Mouse (Mus musculus): ENCODE data around the gene Dpm2. TPM values are rescaled to one million over a fixed set of nuclear protein-coding genes. Genes with fewer than 3 reads are reported as not detected.

The Dpm2 gene
- polyA plus RNA-seq, 1 experiment from 2014 or later: 109 TPM

DNA sequence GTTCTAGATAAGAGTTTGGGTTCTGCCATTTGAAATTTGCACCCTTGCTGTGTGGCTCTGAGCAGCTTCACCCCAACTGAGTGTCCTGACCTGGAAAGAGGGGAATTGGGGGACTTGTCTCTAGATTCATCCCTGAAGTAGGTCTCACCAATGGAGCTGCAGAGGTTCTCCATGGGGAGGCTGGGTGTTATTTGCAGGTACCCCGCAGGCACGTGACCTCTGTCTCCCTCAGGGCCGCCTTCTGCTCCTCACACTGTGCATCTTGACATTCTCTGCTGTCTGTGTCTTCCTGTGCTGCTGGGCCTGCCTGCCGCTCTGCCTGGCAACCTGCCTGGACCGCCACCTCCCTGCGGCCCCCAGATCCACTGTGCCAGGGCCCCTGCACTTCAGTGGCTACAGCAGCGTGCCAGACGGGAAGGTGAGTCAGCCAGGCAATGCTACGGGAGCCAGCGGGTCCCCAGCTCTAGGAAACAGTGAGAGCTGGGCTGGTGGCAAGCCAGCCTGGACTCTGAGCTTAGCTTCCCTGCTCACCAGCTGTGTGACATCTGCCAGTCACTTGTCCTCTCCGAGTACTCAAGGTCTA is 18.6 kb downstream of the Dpm2 start:
- 75% methylated on average over 11 of the region's 11 CpGs for WGBS
- no peaks in the 10 kb centered on the region for H3K27me3 ChIP-seq (replicated peaks)
- no peak overlapping the region for H3K9ac ChIP-seq
- H3K36me3 ChIP-seq: 0 out of 2 replicates have a peak, but pooled peaks cover 3% of the 10 kb centered on the region
- H3K9me3 ChIP-seq: no peaks in the 10 kb centered on the region
- H3K4me1 ChIP-seq: peaks cover 22% of the 10 kb centered on the region; the same call in 1 of the 2 replicates
- H3K4me2 ChIP-seq: peak overlapping the region; percentile 5; the same call in 1 of the 2 replicates
- no peak overlapping the region for H3K27ac ChIP-seq
- no peak overlapping the region for H3K4me3 ChIP-seq (replicated peaks)
- no peak for ATAC-seq (ENCODE audit: insufficient read depth, low FRiP score, low read depth)

DNA sequence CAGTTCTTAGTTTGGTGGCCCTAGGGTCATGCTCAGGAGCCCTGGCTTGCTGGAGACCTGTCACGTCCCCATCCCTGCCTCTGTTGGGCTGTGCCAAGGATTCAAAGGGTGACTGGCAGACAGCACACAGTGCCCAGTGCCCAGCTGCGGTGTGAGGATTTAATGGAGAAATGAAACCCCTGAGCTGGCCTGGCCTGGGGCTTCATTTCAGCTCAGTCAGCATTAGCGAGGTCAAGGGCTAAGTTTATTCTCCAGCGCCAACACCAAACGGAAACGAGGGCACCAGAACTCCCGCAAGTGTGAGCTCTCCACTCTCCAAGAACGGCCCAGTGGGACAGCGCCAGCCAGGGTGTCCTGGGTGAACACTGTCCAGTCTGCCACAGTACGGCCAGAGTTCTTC is 19.6 kb downstream of the Dpm2 start:
- Histone ChIP-seq H3K4me3 (replicated peaks) (no peak overlapping the region), H3K4me1 (peaks cover 22% of the 10 kb centered on the region; the same call in 1 of the 2 replicates), H3K36me3 (peaks cover 7% of the 10 kb centered on the region; the same call in 1 of the 2 replicates), H3K9ac (no peak overlapping the region), H3K4me2 (no peak overlapping the region), H3K27ac (no peak overlapping the region), H3K27me3 (replicated peaks) (no peaks in the 10 kb centered on the region), H3K9me3 (no peaks in the 10 kb centered on the region)
- no peak for ATAC-seq (ENCODE audit: insufficient read depth, low FRiP score, low read depth)
- WGBS: 73% methylated on average over 10 of the region's 10 CpGs

DNA sequence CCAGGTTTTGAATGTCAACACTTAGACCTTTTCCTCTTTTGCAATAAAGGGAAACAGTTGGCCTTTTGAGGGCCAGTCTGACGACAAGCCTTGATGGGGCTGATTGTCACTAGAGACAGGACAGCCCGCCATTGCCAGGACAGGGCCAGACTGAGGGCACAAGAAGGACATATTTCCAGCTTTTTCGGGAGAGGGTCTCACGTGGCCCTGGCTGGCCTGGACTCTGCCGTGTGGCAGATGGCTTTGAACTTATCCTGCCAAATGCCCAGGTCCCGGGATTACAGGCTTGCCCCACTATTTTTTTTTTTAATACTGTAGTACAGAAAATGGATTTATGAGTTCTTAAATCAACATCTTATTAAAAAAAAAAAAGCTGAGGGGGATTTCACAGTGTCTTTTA is 20.6 kb downstream of the Dpm2 start:
- H3K4me3 ChIP-seq (replicated peaks): no peak overlapping the region
- no peak for ATAC-seq (ENCODE audit: insufficient read depth, low FRiP score, low read depth)
- H3K36me3 ChIP-seq: peaks cover 7% of the 10 kb centered on the region; the same call in 1 of the 2 replicates
- H3K9ac ChIP-seq: no peak overlapping the region
- H3K27ac ChIP-seq: no peak overlapping the region
- no peaks in the 10 kb centered on the region for H3K9me3 ChIP-seq
- WGBS: 62% methylated on average over 6 of the region's 6 CpGs
- H3K4me2 ChIP-seq: no peak overlapping the region
- peaks cover 22% of the 10 kb centered on the region; the same call in 1 of the 2 replicates for H3K4me1 ChIP-seq
- no peaks in the 10 kb centered on the region for H3K27me3 ChIP-seq (replicated peaks)

DNA sequence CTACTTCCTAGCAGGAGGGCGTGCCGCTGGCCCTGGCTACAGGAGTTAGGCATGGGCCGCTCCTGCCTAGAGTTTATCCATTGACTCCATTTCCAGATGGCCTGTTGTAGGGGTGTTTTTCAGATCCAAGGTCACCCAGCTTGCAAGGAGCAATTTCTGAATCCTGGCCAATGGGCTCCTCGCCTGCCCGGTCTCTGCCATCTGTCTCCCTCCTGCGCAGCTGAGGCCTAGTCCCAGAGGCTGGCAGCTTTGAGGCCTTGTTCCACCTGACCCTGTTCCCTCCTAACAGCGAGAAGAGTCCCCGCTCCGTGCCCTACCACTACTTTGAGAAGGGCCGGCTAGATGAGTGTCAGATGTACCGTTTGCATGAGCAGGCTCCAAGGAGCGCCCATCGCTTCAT is 26.1 kb downstream of the Dpm2 start:
- no peak for ATAC-seq (ENCODE audit: insufficient read depth, low FRiP score, low read depth)
- Histone ChIP-seq H3K4me1 (peaks cover 4% of the 10 kb centered on the region), H3K27ac (no peak overlapping the region), H3K27me3 (replicated peaks) (no peaks in the 10 kb centered on the region), H3K36me3 (peaks cover 7% of the 10 kb centered on the region; the same call in 1 of the 2 replicates), H3K9ac (no peak overlapping the region), H3K4me3 (replicated peaks) (no peak overlapping the region), H3K9me3 (no peaks in the 10 kb centered on the region), H3K4me2 (no peak overlapping the region)
- WGBS: 87% methylated on average over 13 of the region's 13 CpGs

DNA sequence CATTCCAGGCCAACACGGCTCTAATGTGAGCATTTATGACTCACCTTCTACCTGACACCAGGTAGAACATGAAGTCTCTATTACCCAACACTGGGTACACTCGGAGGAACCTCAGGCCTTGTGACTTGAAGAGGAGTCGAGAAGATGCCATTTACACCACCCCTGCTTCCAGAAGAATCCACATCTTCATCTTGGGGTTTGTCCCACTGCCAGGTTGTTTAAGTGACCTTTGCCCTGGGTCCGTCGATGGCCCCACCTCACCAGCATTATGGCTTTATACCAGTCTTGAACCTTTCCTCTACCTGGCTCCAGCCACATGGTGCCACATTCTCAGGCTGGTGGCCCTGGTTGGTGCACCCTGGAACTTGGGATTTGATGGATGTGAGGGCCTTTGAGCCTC is 26.6 kb downstream of the Dpm2 start:
- H3K4me2 ChIP-seq: no peak overlapping the region
- no peak overlapping the region for H3K27ac ChIP-seq
- no peaks in the 10 kb centered on the region for H3K9me3 ChIP-seq
- H3K36me3 ChIP-seq: peaks cover 7% of the 10 kb centered on the region; the same call in 1 of the 2 replicates
- H3K4me3 ChIP-seq (replicated peaks): no peak overlapping the region
- no peaks in the 10 kb centered on the region for H3K27me3 ChIP-seq (replicated peaks)
- H3K9ac ChIP-seq: no peak overlapping the region
- peaks cover 9% of the 10 kb centered on the region for H3K4me1 ChIP-seq
- no peak for ATAC-seq (ENCODE audit: insufficient read depth, low FRiP score, low read depth)
- whole genome bisulfite sequencing: 84% methylated on average over 5 of the region's 5 CpGs

DNA sequence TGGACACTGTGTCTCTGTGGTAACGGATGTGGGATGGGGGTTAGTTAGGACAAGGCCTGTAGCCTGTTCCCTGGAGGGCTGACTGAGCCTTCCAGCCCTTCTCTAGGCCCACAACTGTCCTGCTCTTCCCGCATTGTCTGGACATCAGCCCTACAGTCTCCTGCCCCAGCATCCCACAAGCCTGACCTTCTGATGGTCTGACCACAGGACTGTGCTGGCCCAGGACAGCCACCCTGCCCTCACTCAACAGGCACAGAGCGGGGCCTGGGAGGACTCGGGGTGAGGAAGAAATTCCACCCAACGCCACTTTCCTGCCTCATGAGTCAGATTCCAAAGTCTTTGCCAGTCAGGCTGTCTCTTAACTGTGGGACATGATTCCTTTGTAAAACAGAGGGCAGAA is 27.0 kb downstream of the Dpm2 start:
- Histone ChIP-seq H3K4me3 (replicated peaks) (no peak overlapping the region), H3K9ac (no peak overlapping the region), H3K9me3 (no peaks in the 10 kb centered on the region), H3K36me3 (peaks cover 7% of the 10 kb centered on the region; the same call in 1 of the 2 replicates), H3K27me3 (replicated peaks) (no peaks in the 10 kb centered on the region), H3K4me2 (no peak overlapping the region), H3K27ac (no peak overlapping the region), H3K4me1 (peaks cover 13% of the 10 kb centered on the region)
- WGBS: 88% methylated on average over 5 of the region's 5 CpGs
- no peak for ATAC-seq (ENCODE audit: insufficient read depth, low FRiP score, low read depth)

DNA sequence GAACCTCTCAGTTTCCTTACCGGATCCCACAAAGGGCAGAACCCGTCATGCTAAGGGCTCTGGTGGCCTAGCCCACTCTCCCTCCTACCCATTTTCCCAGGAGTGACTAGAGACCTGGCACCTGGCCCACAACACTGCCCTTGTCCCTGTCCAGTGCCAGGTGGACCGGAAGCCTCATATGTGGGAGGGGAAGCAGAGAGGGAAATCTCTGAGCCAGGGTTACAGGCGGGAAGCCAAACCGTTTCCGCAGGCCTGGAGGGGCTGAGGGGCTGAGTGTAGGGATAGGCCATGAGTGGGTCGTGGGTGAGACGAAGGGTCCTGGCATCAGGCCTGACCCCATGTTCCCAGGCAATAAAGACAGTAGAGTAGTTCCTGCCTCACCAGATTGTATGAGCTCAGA is 27.8 kb downstream of the Dpm2 start:
- Histone ChIP-seq H3K4me3 (replicated peaks) (no peak overlapping the region), H3K27ac (no peak overlapping the region), H3K9ac (no peak overlapping the region), H3K27me3 (replicated peaks) (no peaks in the 10 kb centered on the region), H3K4me2 (no peak overlapping the region), H3K36me3 (peaks cover 7% of the 10 kb centered on the region; the same call in 1 of the 2 replicates), H3K9me3 (no peaks in the 10 kb centered on the region), H3K4me1 (peaks cover 14% of the 10 kb centered on the region)
- WGBS: 80% methylated on average over 8 of the region's 8 CpGs
- no peak for ATAC-seq (ENCODE audit: insufficient read depth, low FRiP score, low read depth)

DNA sequence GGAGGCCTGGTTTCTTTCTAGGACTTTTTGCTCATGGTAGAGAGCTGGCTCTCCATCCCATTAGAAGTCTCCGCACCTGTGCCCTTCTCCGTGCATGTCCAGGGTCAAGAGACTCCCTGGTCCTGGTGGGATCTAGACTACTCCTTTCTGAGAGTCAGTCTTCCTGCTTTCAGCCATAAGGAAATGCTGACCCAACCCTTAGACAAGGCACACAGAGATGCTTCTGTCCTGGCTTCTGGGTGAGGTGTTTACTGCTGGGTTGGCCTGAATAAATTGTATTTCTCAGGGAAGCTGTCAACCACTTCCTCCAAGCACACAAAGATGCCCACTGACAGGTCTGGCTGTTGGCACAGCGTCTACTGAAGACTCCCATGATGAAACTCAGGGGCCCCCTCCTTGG is 28.8 kb downstream of the Dpm2 start, which contains the start of gene St6galnac6:
St6galnac6 (plus strand) TSS at position 301 of the 400 bp plus-strand sequence.
- Histone ChIP-seq H3K27ac (no peak within 1 kb of the TSS), H3K4me2 (no peak within 1 kb of the TSS), H3K9ac (no peak within 1 kb of the TSS), H3K27me3 (replicated peaks) (no peaks in the 10 kb centered on the region), H3K4me3 (replicated peaks) (no peak within 1 kb of the TSS), H3K4me1 (peaks cover 14% of the 10 kb centered on the region), H3K36me3 (peaks cover 4% of the 10 kb centered on the region; the same call in 1 of the 2 replicates), H3K9me3 (no peaks in the 10 kb centered on the region)
- 88% methylated on average over 3 of the region's 3 CpGs for WGBS
- ATAC-seq (ENCODE audit: insufficient read depth, low FRiP score, low read depth): no peak

DNA sequence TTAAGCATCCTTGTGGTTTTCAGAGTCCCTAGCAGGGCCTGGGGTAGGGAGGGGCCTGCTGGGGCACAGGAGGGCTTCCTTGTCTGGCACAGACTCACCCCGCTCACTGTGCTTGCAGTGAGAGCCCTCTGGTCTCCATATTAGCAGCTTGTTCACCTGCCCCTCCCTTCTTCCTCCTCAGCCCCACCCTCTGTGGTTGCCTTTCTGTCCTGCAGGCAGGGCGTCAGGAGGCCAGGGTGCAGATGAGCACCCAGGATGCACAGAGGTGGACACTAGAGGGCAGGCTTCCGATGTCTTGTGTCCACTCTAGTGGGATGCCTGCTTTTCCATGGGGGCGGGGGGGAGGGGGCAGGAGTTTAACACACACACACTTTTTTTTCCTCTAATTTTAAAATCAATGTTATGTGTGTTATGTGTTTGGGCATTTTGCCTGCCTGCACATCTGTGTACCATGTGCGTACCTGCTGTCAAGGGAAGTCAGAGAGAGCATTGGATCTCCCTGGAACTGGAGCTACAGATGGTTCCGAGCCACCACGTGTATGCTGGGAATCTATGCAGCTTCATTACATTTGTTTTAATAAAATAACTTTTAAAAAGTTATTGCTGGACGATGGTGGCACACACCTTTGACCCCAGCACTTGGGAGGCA is 30.9 kb downstream of the Dpm2 start:
- Histone ChIP-seq H3K27ac (no peak overlapping the region; the same call in 1 of the 2 replicates), H3K36me3 (no peaks in the 10 kb centered on the region), H3K9me3 (no peaks in the 10 kb centered on the region), H3K27me3 (replicated peaks) (no peaks in the 10 kb centered on the region), H3K4me1 (peaks cover 14% of the 10 kb centered on the region), H3K4me2 (no peak overlapping the region), H3K9ac (no peak overlapping the region), H3K4me3 (replicated peaks) (no peak overlapping the region)
- WGBS: 36% methylated on average over 8 of the region's 8 CpGs
- ATAC-seq (ENCODE audit: insufficient read depth, low FRiP score, low read depth): peak; percentile 51

DNA sequence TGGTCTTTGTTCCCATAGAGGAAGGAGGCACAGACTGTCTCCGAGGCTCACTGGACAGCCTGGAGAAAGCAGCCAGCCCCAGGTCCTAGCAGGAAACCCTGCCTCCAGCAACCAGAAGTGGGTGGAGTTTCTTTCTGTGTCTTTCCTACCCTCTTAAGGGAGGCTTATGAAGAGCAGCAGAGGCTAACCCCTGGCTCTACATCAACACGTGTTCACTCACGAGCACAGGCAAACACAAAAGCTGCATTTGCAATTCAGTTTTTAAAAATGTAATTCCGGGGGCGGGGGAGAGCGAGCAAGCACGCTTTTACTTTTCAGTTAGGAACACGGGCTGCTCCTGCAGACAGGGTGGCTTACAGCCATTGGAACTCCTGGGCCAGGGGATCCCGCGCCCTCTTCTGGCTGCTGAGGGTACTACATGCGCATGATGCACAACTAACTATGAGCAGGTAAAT is 32.0 kb downstream of the Dpm2 start:
- H3K9ac ChIP-seq: no peak overlapping the region
- H3K4me2 ChIP-seq: peak overlapping the region; percentile 65
- H3K4me1 ChIP-seq: peaks cover 19% of the 10 kb centered on the region
- peak overlapping the region; percentile 39 for H3K4me3 ChIP-seq (replicated peaks)
- H3K27me3 ChIP-seq (replicated peaks): 0 out of 2 replicates have a peak, but pooled peaks cover 2% of the 10 kb centered on the region
- no peaks in the 10 kb centered on the region for H3K36me3 ChIP-seq
- peak overlapping the region; percentile 72; the same call in 1 of the 2 replicates for H3K27ac ChIP-seq
- ATAC-seq (ENCODE audit: insufficient read depth, low FRiP score, low read depth): peak; percentile 58
- H3K9me3 ChIP-seq: no peaks in the 10 kb centered on the region
- WGBS: under 1% methylated on average over 11 of the region's 11 CpGs

DNA sequence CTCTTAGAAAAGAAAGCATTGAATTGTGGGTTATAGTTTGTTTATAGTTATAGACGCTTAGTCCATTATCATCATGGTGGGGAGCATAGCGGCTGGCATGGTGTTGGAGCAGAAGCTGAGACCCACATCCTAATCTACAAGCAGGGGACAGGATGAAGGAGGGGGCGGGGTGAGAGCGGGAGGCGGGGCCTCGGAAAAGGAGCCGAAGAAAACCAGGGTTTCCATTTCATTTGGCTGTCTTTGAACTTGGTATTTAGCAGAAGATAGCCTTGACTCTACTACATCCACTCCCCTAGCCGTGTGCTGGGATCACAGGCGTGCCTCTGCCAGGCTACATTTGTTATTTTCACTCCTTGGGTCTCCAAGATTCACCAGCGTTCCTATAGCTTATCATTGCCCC is 34.0 kb downstream of the Dpm2 start:
- ATAC-seq (ENCODE audit: insufficient read depth, low FRiP score, low read depth): no peak
- 41% methylated on average over 10 of the region's 10 CpGs for WGBS
- peaks cover 34% of the 10 kb centered on the region for H3K4me1 ChIP-seq
- H3K9me3 ChIP-seq: no peaks in the 10 kb centered on the region
- H3K9ac ChIP-seq: no peak overlapping the region
- no peak overlapping the region for H3K4me2 ChIP-seq
- H3K4me3 ChIP-seq (replicated peaks): no peak overlapping the region
- H3K36me3 ChIP-seq: no peaks in the 10 kb centered on the region
- no peak overlapping the region for H3K27ac ChIP-seq
- 0 out of 2 replicates have a peak, but pooled peaks cover 2% of the 10 kb centered on the region for H3K27me3 ChIP-seq (replicated peaks)

All from stomach, embryonic 15.5 days (tissue).